Mouse (Mus musculus) heart, adult 2 months (tissue): ENCODE results near the gene Grik5. TPM values are rescaled to one million over a fixed set of nuclear protein-coding genes. Genes with fewer than 3 reads are reported as not detected.

ENCODE experiments used
- DNase-seq, 2 experiments: peaks; one replicate each; pipeline ENCODE4 v3.0.0; 2021
- H3K27ac ChIP-seq: fragments of 200-600 bp; 2 replicates; pipeline ENCODE4 v1.8.1; 2022
- H3K27me3 ChIP-seq: fragments of 200-500 bp; 2 replicates; pipeline ENCODE4 v1.6.1; 2012; ENCODE audit warnings: mild to moderate bottlenecking, low read length, inconsistent platforms, mixed read lengths; ENCODE audit not compliant: control insufficient read depth, insufficient read depth
- H3K36me3 ChIP-seq: fragments of 200-500 bp; 2 replicates; pipeline ENCODE4 v1.6.1; 2012; ENCODE audit warnings: low read length, inconsistent platforms; ENCODE audit not compliant: control insufficient read depth, insufficient read depth
- H3K4me1 ChIP-seq: fragments of 200-500 bp; 2 replicates; pipeline ENCODE4 v1.6.1; 2011; ENCODE audit warnings: low read length; ENCODE audit not compliant: control insufficient read depth, insufficient read depth
- H3K4me3 ChIP-seq: fragments of 200-600 bp; 2 replicates; pipeline ENCODE4 v1.8.1; 2022
- H3K79me2 ChIP-seq: fragments of 200-500 bp; replicated peaks from 2 replicates; pipeline ENCODE4 v1.6.1; 2012; ENCODE audit warnings: mild to moderate bottlenecking, inconsistent platforms, low read length, moderate library complexity, mixed read lengths; ENCODE audit not compliant: control insufficient read depth, insufficient read depth
- H3K9ac ChIP-seq: fragments of 200-500 bp; 2 replicates; pipeline ENCODE4 v1.6.1; 2012; ENCODE audit warnings: low read depth, mild to moderate bottlenecking, control low read depth, inconsistent platforms, low read length, mixed read lengths
- CTCF ChIP-seq: fragments of 200-600 bp; IDR thresholded peaks from 2 replicates; pipeline ENCODE4 v1.8.1; 2022; ENCODE audit warnings: antibody characterized with exemption, mild to moderate bottlenecking, moderate library complexity
- EP300 ChIP-seq: fragments of 200-500 bp; IDR thresholded peaks from 2 replicates; pipeline ENCODE4 v1.6.1; 2011; ENCODE audit warnings: low read depth, low read length, control low read depth; ENCODE audit not compliant: insufficient read depth
- POLR2A ChIP-seq: fragments of 200-500 bp; IDR thresholded peaks from 2 replicates; pipeline ENCODE4 v1.6.1; 2011; ENCODE audit warnings: mild to moderate bottlenecking, low read depth, low read length, control low read depth; ENCODE audit not compliant: insufficient read depth
- WGBS: fragments of 180-500 bp; shearing (Covaris S2); methylation state at CpG from one replicate; pipeline ENCODE4 v1.1.7; 2018; 5-methylcytosine and 5-hydroxymethylcytosine counted together
- intact Hi-C: fragments of 180-260 bp; cut with DNase I; formaldehyde crosslinking; loops from one replicate; pipeline ENCODE4 v1.15.1; 2025
- polyA plus RNA-seq: library from polyadenylated mRNA; depleted of rRNA; stranded (reverse); fragments of >200 nt; gene quantifications from 2 replicates; pipeline ENCODE4 v1.2.3, GENCODE M21; 2012
- total RNA-seq, 2 experiments: library from RNA; stranded (reverse); gene quantifications; 2 replicates each; pipeline ENCODE4 v1.2.3; 2021

Gene Grik5
- total and polyA plus RNA-seq, 3 experiments: 4.5 to 12.1 (median 4.6) TPM

DNA sequence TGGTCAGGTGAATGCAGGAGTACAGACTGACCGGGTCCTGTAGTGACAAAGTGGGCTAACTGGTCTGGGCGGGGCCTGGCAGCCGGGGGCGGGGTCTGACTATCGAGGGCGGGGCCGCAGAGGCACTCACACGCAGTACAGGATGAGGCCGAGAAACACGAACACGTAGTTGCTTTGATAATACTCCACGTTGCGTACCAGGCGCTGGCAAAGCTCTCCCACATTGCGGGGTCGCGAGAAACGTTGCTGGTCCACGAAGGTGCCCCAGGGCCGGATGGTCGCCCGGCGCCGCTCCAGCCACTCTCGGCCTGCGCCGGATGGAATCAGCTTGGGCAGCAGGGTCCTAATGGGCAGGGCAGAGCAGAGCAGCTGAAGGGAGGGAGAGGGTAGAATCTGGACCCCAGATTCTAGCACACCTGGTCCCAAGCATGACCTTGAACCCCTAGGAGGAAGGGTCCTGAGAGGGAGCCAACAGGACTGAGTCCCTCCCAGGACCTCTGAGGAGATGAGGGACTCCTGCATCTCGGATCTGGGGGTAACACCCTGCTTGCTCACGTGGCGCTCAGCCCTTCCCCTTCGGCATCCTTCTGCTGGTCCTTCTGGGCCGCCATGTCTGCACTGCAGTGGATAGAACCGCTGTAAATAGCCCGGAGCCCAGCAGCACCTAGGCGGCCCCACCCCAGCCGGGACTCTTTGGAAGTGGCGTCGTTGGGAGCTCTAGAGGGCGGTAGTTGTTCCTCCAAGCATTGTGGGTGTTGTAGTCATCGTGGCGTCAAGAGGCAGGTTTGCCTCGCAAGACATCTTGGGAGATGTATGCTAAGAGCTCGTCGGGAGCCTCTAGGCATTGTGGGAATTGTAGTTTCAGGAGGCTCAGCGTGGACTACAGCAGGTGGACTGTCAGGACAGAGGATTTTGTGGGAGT is 99.9 kb downstream of the Grik5 start, which contains the start of gene Rabac1:
Gene Rabac1 (minus strand): TSS at position 783 of the 922 bp plus-strand sequence.
- Histone ChIP-seq H3K79me2 (no peaks in the 10 kb centered on the region), H3K9ac (peak within 1 kb of the TSS; percentile 88), H3K27ac (peak within 1 kb of the TSS; percentile 93), H3K36me3 (peaks cover 3% of the 10 kb centered on the region), H3K27me3 (no peaks in the 10 kb centered on the region), H3K4me1 (peaks cover 1% of the 10 kb centered on the region; the same call in 1 of the 2 replicates), H3K4me3 (peak within 1 kb of the TSS; percentile 79)
- TF ChIP-seq EP300 (0 out of 2 replicates have a peak, but pooled peaks have one; percentile 23), CTCF (peak; percentile 59), POLR2A (peak; percentile 94)
- WGBS: under 1% methylated on average over 45 of the region's 45 CpGs
- DNase-seq: peak; percentile 91 to 95
- intact Hi-C loops: loop anchor here (5.0 to 10.0 kb wide), 3 partner anchors 155 to 437 kb away; partner anchors contain the start of genes Gsk3a and Irgq

GRCm38 (mm10) chr7:24971261-24971971 is 100.7 kb downstream of the Grik5 start:
- Histone ChIP-seq H3K79me2 (no peaks in the 10 kb centered on the region), H3K4me1 (peaks cover 1% of the 10 kb centered on the region; the same call in 1 of the 2 replicates), H3K9ac (0 out of 2 replicates have a peak overlapping the region, but pooled peaks have one; percentile 7), H3K36me3 (peaks cover 3% of the 10 kb centered on the region), H3K4me3 (peak overlapping the region; percentile 79), H3K27me3 (no peaks in the 10 kb centered on the region), H3K27ac (peak overlapping the region; percentile 93)
- no peak for TF ChIP-seq EP300
- peak; percentile 67 for TF ChIP-seq CTCF
- 11% methylated on average over 19 of the region's 19 CpGs for WGBS
- intact Hi-C loops: loop anchor here (5.0 to 10.0 kb wide), 3 partner anchors 154 to 437 kb away; partner anchors contain the start of genes Gsk3a and Irgq
- DNase-seq: peak; percentile 40 to 60

- Histone ChIP-seq H3K36me3 (peaks cover 3% of the 10 kb centered on the region), H3K27me3 (no peaks in the 10 kb centered on the region), H3K4me1 (peaks cover 1% of the 10 kb centered on the region; the same call in 1 of the 2 replicates), H3K27ac (no peak overlapping the region), H3K9ac (no peak overlapping the region), H3K4me3 (no peak overlapping the region), H3K79me2 (no peaks in the 10 kb centered on the region)
- 94% methylated on average over 3 of the region's 3 CpGs for WGBS
- DNase-seq: no peak
- intact Hi-C loops: loop anchor here (5.0 to 10.0 kb wide), 3 partner anchors 153 to 436 kb away; partner anchors contain the start of genes Gsk3a and Irgq
- TF ChIP-seq CTCF: no peak
- no peak for TF ChIP-seq EP300
- TF ChIP-seq POLR2A: no peak
Observed at GRCm38 (mm10) chr7:24970341-24970740, 101.8 kb downstream of the Grik5 start.

GRCm38 (mm10) chr7:24969805-24970204 is 102.3 kb downstream of the Grik5 start:
- Histone ChIP-seq H3K4me1 (peaks cover 1% of the 10 kb centered on the region; the same call in 1 of the 2 replicates), H3K79me2 (no peaks in the 10 kb centered on the region), H3K36me3 (peaks cover 3% of the 10 kb centered on the region), H3K27ac (no peak overlapping the region), H3K4me3 (no peak overlapping the region), H3K9ac (no peak overlapping the region), H3K27me3 (no peaks in the 10 kb centered on the region)
- no peak for TF ChIP-seq CTCF
- no peak for TF ChIP-seq EP300
- TF ChIP-seq POLR2A: no peak
- intact Hi-C loops: loop anchor here (5.0 to 10.0 kb wide), 3 partner anchors 153 to 435 kb away; partner anchors contain the start of genes Gsk3a and Irgq
- no peak for DNase-seq
- 86% methylated on average over 12 of the region's 12 CpGs for WGBS

DNA sequence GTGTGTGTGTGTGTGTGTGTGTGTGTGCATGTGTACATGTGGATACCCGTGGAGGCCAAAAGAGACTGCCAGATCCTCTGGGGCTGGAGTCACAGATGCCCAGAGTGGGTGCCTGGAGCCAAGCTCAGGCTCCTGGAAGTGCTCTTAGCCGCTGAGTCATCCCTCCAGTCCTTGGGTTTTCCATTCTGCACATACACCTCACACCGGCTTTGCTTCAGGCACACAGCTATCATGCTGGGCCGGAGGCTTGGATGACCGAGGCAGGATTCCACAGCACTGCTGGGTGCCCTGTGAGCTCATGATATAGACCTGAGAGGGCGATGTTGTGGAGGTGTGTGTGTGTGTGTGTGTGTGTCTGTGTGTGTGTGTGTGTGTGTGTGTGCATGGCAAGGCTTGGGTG is 103.7 kb downstream of the Grik5 start:
- WGBS: 78% methylated on average over 6 of the region's 6 CpGs
- H3K4me3 ChIP-seq: no peak overlapping the region
- no peak for TF ChIP-seq CTCF
- peaks cover 3% of the 10 kb centered on the region for H3K36me3 ChIP-seq
- intact Hi-C loops: no loop called here
- H3K4me1 ChIP-seq: peaks cover 1% of the 10 kb centered on the region; the same call in 1 of the 2 replicates
- H3K79me2 ChIP-seq: no peaks in the 10 kb centered on the region
- DNase-seq: no peak
- no peak overlapping the region for H3K27ac ChIP-seq
- H3K27me3 ChIP-seq: no peaks in the 10 kb centered on the region
- H3K9ac ChIP-seq: no peak overlapping the region
